ENCODE assay signal across 8 mouse cellular contexts in the genomic region with DNA sequence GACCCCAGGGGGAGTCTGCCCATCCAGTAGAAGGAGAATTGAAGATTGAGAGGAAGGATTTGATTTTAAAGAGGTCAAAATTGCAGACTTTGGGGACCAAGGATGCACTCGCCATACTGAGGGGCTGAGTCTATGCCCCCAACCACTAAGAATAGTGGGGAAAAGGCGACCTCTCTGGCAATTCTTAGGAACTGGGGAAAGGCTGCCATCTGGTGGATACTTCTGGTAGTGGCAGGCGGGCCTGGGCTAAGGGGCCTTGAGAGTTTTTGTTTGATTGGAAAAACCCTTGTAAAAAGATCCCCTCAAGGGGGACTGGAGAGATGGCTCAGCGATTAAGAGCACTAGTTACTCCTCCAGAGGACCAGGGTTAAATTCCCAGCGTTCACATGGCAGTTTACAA. TPM values are rescaled to one million over a fixed set of nuclear protein-coding genes. Genes with fewer than 3 reads are reported as not detected.
DNase-seq lines count a peak whose midpoint lies in the region; ATAC-seq and TF ChIP-seq lines count a peak whose summit lies in the region.

No protein-coding gene starts in this region.

- no peaks in the 10 kb centered on the region for H3K9me3 ChIP-seq in intestine, postnatal 0 days (ENCODE audit: control insufficient read depth)
- no peaks in the 10 kb centered on the region for H3K9me3 ChIP-seq in liver, embryonic 12.5 days (replicated peaks)

- 0 out of 2 replicates have a peak overlapping the region, but pooled peaks have one; percentile 2 for H3K4me2 ChIP-seq in intestine, postnatal 0 days (replicated peaks; ENCODE audit: low read depth)
- 0 out of 2 replicates have a peak overlapping the region, but pooled peaks have one; percentile 52 for H3K4me2 ChIP-seq in liver, embryonic 12.5 days

- DNase-seq in right cerebral cortex, adult 2 months (ENCODE audit: low spot score in 2 of 2): peak; percentile 59 to 74
- no peak for DNase-seq in right cerebral cortex, postnatal 36 days (ENCODE audit: low spot score in 2 of 2)
- DNase-seq in cerebellum, postnatal 25 days: peak; percentile 84 to 88
- peak; percentile 32 for DNase-seq in gastrocnemius, postnatal 25 days
- peak; percentile 82 for DNase-seq in neural tube, embryonic 10.5 days (ENCODE audit: extremely low spot score, low spot score)
- DNase-seq in thymus, adult 2 months: peak; percentile 80

- H3K27me3 ChIP-seq in intestine, postnatal 0 days (replicated peaks; ENCODE audit: control insufficient read depth, insufficient read depth, low read length): peaks cover 63% of the 10 kb centered on the region
- peaks cover 99% of the 10 kb centered on the region for H3K27me3 ChIP-seq in liver, embryonic 12.5 days (replicated peaks)
- peaks cover 38% of the 10 kb centered on the region for H3K27me3 ChIP-seq in thymus, adult 2 months (ENCODE audit: control insufficient read depth, insufficient read depth, low read length)

- ATAC-seq in intestine, postnatal 0 days: no peak
- no peak for ATAC-seq in liver, embryonic 12.5 days

- H3K4me3 ChIP-seq in intestine, postnatal 0 days (ENCODE audit: low read depth, low read length): no peak overlapping the region
- no peak overlapping the region for H3K4me3 ChIP-seq in liver, embryonic 12.5 days
- no peak overlapping the region for H3K4me3 ChIP-seq in thymus, adult 2 months (ENCODE audit: control insufficient read depth, insufficient read depth, low read length)

- no peak overlapping the region for H3K27ac ChIP-seq in intestine, postnatal 0 days (ENCODE audit: low read depth, low read length)
- no peak overlapping the region for H3K27ac ChIP-seq in liver, embryonic 12.5 days
- no peak overlapping the region for H3K27ac ChIP-seq in thymus, adult 2 months (ENCODE audit: control insufficient read depth, insufficient read depth, low read length)

- TF ChIP-seq CTCF in intestine, postnatal 0 days (IDR thresholded peaks at IDR 0.05; ENCODE audit: low read depth): peak; percentile 96
- no peak for TF ChIP-seq CTCF in thymus, adult 2 months (IDR thresholded peaks at IDR 0.05; ENCODE audit: borderline replicate concordance, control insufficient read depth, extremely low read depth, insufficient read depth, low read length, poor library complexity)

- WGBS in intestine, postnatal 0 days: 3% methylated on average over 5 of the region's 5 CpGs
- 0% methylated on average over 5 of the region's 5 CpGs for WGBS in liver, embryonic 12.5 days (ENCODE audit: insufficient replicate concordance)
- WGBS in thymus, adult 2 months: 2% methylated on average over 5 of the region's 5 CpGs

- H3K36me3 ChIP-seq in intestine, postnatal 0 days (ENCODE audit: control insufficient read depth, insufficient read depth): no peaks in the 10 kb centered on the region
- no peaks in the 10 kb centered on the region for H3K36me3 ChIP-seq in liver, embryonic 12.5 days
- no peaks in the 10 kb centered on the region for H3K36me3 ChIP-seq in thymus, adult 2 months (ENCODE audit: control insufficient read depth, insufficient read depth, low read length)

- no peak for TF ChIP-seq POLR2A in thymus, adult 2 months (IDR thresholded peaks at IDR 0.05; ENCODE audit: control insufficient read depth, extremely low read depth, insufficient read depth, low read length, poor library complexity)

- H3K9ac ChIP-seq in intestine, postnatal 0 days (ENCODE audit: low read depth, low read length): no peak overlapping the region
- H3K9ac ChIP-seq in liver, embryonic 12.5 days: no peak overlapping the region

- peaks cover 4% of the 10 kb centered on the region; the same call in 1 of the 2 replicates for H3K4me1 ChIP-seq in intestine, postnatal 0 days (replicated peaks; ENCODE audit: control insufficient read depth, insufficient read depth, low read length)
- peaks cover 35% of the 10 kb centered on the region for H3K4me1 ChIP-seq in liver, embryonic 12.5 days
- H3K4me1 ChIP-seq in thymus, adult 2 months (replicated peaks; ENCODE audit: control insufficient read depth, insufficient read depth, low read length): peaks cover 27% of the 10 kb centered on the region

RNA-seq across cellular contexts. Expression of gene Kazald1, which starts 6.2 kb away (rescaled TPM):
- 1 to 10 TPM; 5.4 to 6.3 TPM for total RNA-seq in gastrocnemius, postnatal 25 days (2021)
- polyA plus RNA-seq in intestine, postnatal 0 days (2015; fragmentation: Nextera tagmentation; extraction: Ambion mirVana): 1.2 and 2.1 TPM in 2 replicates
- 0.18 and 0.35 TPM in 2 replicates for polyA plus RNA-seq in liver, embryonic 12.5 days (2016; fragmentation: Nextera tagmentation; extraction: Ambion mirVana)
- polyA plus RNA-seq in thymus, adult 2 months (2012; rRNA removed): 4.6 and 7.9 TPM in 2 replicates

RNA-seq across cellular contexts. Expression of gene Sfxn3, which starts 34.0 kb away (rescaled TPM):
- 10 to 100 TPM; 20.7 to 22.5 TPM for total RNA-seq in gastrocnemius, postnatal 25 days (2021)
- polyA plus RNA-seq in intestine, postnatal 0 days (2015; fragmentation: Nextera tagmentation; extraction: Ambion mirVana): 15.1 and 17.5 TPM in 2 replicates
- 4.1 TPM in 2 replicates for polyA plus RNA-seq in liver, embryonic 12.5 days (2016; fragmentation: Nextera tagmentation; extraction: Ambion mirVana)
- polyA plus RNA-seq in thymus, adult 2 months (2012; rRNA removed): 46.9 and 61.1 TPM in 2 replicates

RNA-seq across cellular contexts. Expression of gene Pdzd7, which starts 35.8 kb away (rescaled TPM):
- total RNA-seq in gastrocnemius, postnatal 25 days (2021): 1 to 10 TPM; 5.4 to 5.9 TPM
- 0.22 and 0.37 TPM in 2 replicates for polyA plus RNA-seq in intestine, postnatal 0 days (2015; fragmentation: Nextera tagmentation; extraction: Ambion mirVana)
- not detected in 2 replicates for polyA plus RNA-seq in liver, embryonic 12.5 days (2016; fragmentation: Nextera tagmentation; extraction: Ambion mirVana)
- 0.33 and 0.47 TPM in 2 replicates for polyA plus RNA-seq in thymus, adult 2 months (2012; rRNA removed)

Comparison
In these comparisons a context has a peak if more than half of its experiments do, and no peak if none do; other contexts are left out.
1. DNase-seq: peak in right cerebral cortex, adult 2 months (2 of 2), cerebellum, postnatal 25 days (2 of 2), gastrocnemius, postnatal 25 days (single experiment), neural tube, embryonic 10.5 days (single experiment) and thymus, adult 2 months (single experiment); none in right cerebral cortex, postnatal 36 days (0 of 2).